In the genomic region with DNA sequence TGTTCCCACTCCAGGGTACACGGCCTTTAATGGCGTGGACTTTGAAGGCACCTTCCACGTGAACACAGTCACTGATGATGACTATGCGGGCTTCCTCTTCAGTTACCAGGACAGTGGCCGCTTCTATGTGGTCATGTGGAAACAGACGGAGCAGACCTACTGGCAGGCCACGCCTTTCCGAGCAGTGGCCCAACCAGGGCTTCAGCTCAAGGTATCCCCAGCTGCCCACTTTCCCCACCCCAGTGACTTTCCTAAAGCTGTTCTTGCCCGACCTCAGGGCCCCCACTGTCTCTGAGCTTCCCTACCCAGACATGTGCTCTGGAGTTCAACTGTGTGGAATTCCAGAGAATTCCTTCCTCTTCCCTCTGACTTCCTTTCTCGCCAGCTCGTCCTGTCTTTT, we compare ENCODE assay signal across 11 mouse cellular contexts. TPM values are rescaled to one million over a fixed set of nuclear protein-coding genes. Genes with fewer than 3 reads are reported as not detected.
DNase-seq lines count a peak whose midpoint lies in the region; ATAC-seq and TF ChIP-seq lines count a peak whose summit lies in the region.
"Had no signal": no experiment of that assay in that cellular context is flagged by ENCODE, and none has a peak within 500 bp of the region (broad histone marks: within the 10 kb centered on the region; RNA-seq: fewer than 3 reads in every experiment).

No protein-coding gene starts in this region.

- no peak for DNase-seq in lung, embryonic 14.5 days
- DNase-seq in lung, adult 2 months: no peak
- DNase-seq in embryonic facial prominence, embryonic 14.5 days (ENCODE audit: low spot score): no peak
- DNase-seq in hindbrain, embryonic 14.5 days (ENCODE audit: low spot score): no peak
- no peak for DNase-seq in adrenal gland, adult 18-20 months (ENCODE audit: low spot score in 2 of 2)
- no peak for DNase-seq in adrenal gland, postnatal 4 days (ENCODE audit: low spot score in 2 of 2)
- DNase-seq in kidney, adult 8-10 months: no peak
- DNase-seq: adrenal gland, postnatal 25 days; cerebellum, adult 2 months had no signal

- peaks cover 12% of the 10 kb centered on the region; the same call in 1 of the 2 replicates for H3K4me1 ChIP-seq in lung, embryonic 14.5 days (ENCODE audit: insufficient read depth)
- peaks cover 4% of the 10 kb centered on the region; the same call in 1 of the 2 replicates for H3K4me1 ChIP-seq in lung, adult 2 months (ENCODE audit: control insufficient read depth, insufficient read depth, low read length)
- H3K4me1 ChIP-seq in embryonic facial prominence, embryonic 14.5 days (ENCODE audit: control insufficient read depth, insufficient read depth, low read length): peaks cover 18% of the 10 kb centered on the region
- H3K4me1 ChIP-seq in hindbrain, embryonic 14.5 days (replicated peaks; ENCODE audit: control insufficient read depth, insufficient read depth, low read length): peaks cover 35% of the 10 kb centered on the region
- H3K4me1 ChIP-seq in neural tube, embryonic 13.5 days (replicated peaks): peaks cover 74% of the 10 kb centered on the region

- WGBS in lung, embryonic 14.5 days: 72% methylated on average over 11 of the region's 11 CpGs
- WGBS in lung, adult 2 months: 61% methylated on average over 11 of the region's 11 CpGs
- 77% methylated on average over 11 of the region's 11 CpGs for WGBS in embryonic facial prominence, embryonic 14.5 days
- 24% methylated on average over 11 of the region's 11 CpGs for WGBS in hindbrain, embryonic 14.5 days
- WGBS in neural tube, embryonic 13.5 days: 32% methylated on average over 11 of the region's 11 CpGs

- peak overlapping the region; percentile 86 for H3K4me2 ChIP-seq in lung, embryonic 14.5 days
- H3K4me2 ChIP-seq in embryonic facial prominence, embryonic 14.5 days (ENCODE audit: low read depth, low read length): 0 out of 2 replicates have a peak overlapping the region, but pooled peaks have one; percentile 67
- peak overlapping the region; percentile 56 for H3K4me2 ChIP-seq in hindbrain, embryonic 14.5 days (replicated peaks)
- peak overlapping the region; percentile 79 for H3K4me2 ChIP-seq in neural tube, embryonic 13.5 days

- TF ChIP-seq CTCF in lung, embryonic 14.5 days (IDR thresholded peaks at IDR 0.05; ENCODE audit: low read depth): no peak
- TF ChIP-seq CTCF in lung, adult 2 months (IDR thresholded peaks at IDR 0.05; ENCODE audit: insufficient read depth, low read length): no peak

- no peaks in the 10 kb centered on the region for H3K27me3 ChIP-seq in lung, embryonic 14.5 days (ENCODE audit: insufficient read depth, low read length)
- H3K27me3 ChIP-seq in embryonic facial prominence, embryonic 14.5 days (replicated peaks; ENCODE audit: control insufficient read depth, insufficient read depth, low read length): no peaks in the 10 kb centered on the region
- no peaks in the 10 kb centered on the region for H3K27me3 ChIP-seq in hindbrain, embryonic 14.5 days (ENCODE audit: control insufficient read depth, insufficient read depth, low read length)
- no peaks in the 10 kb centered on the region for H3K27me3 ChIP-seq in neural tube, embryonic 13.5 days

- no peak for TF ChIP-seq POLR2A in lung, adult 2 months (IDR thresholded peaks at IDR 0.05; ENCODE audit: borderline replicate concordance, extremely low read depth, low read depth, low read length)

- H3K27ac ChIP-seq in lung, embryonic 14.5 days (ENCODE audit: low read depth): no peak overlapping the region
- H3K27ac ChIP-seq in embryonic facial prominence, embryonic 14.5 days (replicated peaks; ENCODE audit: low read depth, low read length): no peak overlapping the region
- H3K27ac ChIP-seq in hindbrain, embryonic 14.5 days: peak overlapping the region; percentile 81
- peak overlapping the region; percentile 92 for H3K27ac ChIP-seq in neural tube, embryonic 13.5 days (replicated peaks)

- H3K9me3 ChIP-seq in lung, embryonic 14.5 days (ENCODE audit: low read depth, low read length): no peaks in the 10 kb centered on the region
- H3K9me3 ChIP-seq in embryonic facial prominence, embryonic 14.5 days (ENCODE audit: control insufficient read depth, low read length): no peaks in the 10 kb centered on the region
- no peaks in the 10 kb centered on the region for H3K9me3 ChIP-seq in hindbrain, embryonic 14.5 days (ENCODE audit: control insufficient read depth, low read length)
- no peaks in the 10 kb centered on the region for H3K9me3 ChIP-seq in neural tube, embryonic 13.5 days

- no peak overlapping the region for H3K4me3 ChIP-seq in lung, embryonic 14.5 days (ENCODE audit: low read depth, low read length)
- H3K4me3 ChIP-seq in lung, adult 2 months (replicated peaks; ENCODE audit: extremely low read depth, low read depth, low read length): no peak overlapping the region
- no peak overlapping the region for H3K4me3 ChIP-seq in embryonic facial prominence, embryonic 14.5 days (ENCODE audit: low read depth, low read length)
- peak overlapping the region; percentile 38 for H3K4me3 ChIP-seq in hindbrain, embryonic 14.5 days (replicated peaks; ENCODE audit: low read length)
- H3K4me3 ChIP-seq in neural tube, embryonic 13.5 days: peak overlapping the region; percentile 50

- H3K9ac ChIP-seq in lung, embryonic 14.5 days: no peak overlapping the region
- no peak overlapping the region for H3K9ac ChIP-seq in embryonic facial prominence, embryonic 14.5 days (ENCODE audit: low read depth, low read length)
- H3K9ac ChIP-seq in hindbrain, embryonic 14.5 days: peak overlapping the region; percentile 66
- H3K9ac ChIP-seq in neural tube, embryonic 13.5 days: peak overlapping the region; percentile 79

- H3K36me3 ChIP-seq in lung, embryonic 14.5 days (ENCODE audit: insufficient read depth): peaks cover 10% of the 10 kb centered on the region; the same call in 1 of the 2 replicates
- peaks cover 20% of the 10 kb centered on the region for H3K36me3 ChIP-seq in embryonic facial prominence, embryonic 14.5 days (ENCODE audit: control insufficient read depth, insufficient read depth, low read length)
- H3K36me3 ChIP-seq in hindbrain, embryonic 14.5 days (replicated peaks; ENCODE audit: control insufficient read depth, insufficient read depth): no peaks in the 10 kb centered on the region; the same call in 1 of the 2 replicates
- H3K36me3 ChIP-seq in neural tube, embryonic 13.5 days: peaks cover 17% of the 10 kb centered on the region

- no peak for ATAC-seq in lung, embryonic 14.5 days (ENCODE audit: insufficient read depth)
- ATAC-seq in embryonic facial prominence, embryonic 14.5 days (ENCODE audit: low read depth): no peak
- ATAC-seq in hindbrain, embryonic 14.5 days (ENCODE audit: low FRiP score): no peak
- ATAC-seq in neural tube, embryonic 13.5 days (ENCODE audit: low read depth): no peak
- ATAC-seq: intestine, embryonic 16.5 days had no signal

RNA-seq across cellular contexts. Expression of gene Mtx1, which starts 2.1 kb away (rescaled TPM):
- 193 and 212 TPM in 2 replicates for polyA plus RNA-seq in lung, embryonic 14.5 days (2014; fragmentation: Nextera tagmentation; extraction: Ambion mirVana)
- 107 and 110 TPM in 2 replicates for polyA plus RNA-seq in lung, adult 2 months (2012; rRNA removed)
- 151 and 163 TPM in 2 replicates for polyA plus RNA-seq in embryonic facial prominence, embryonic 14.5 days (2014; fragmentation: Nextera tagmentation; extraction: Ambion mirVana)
- polyA plus RNA-seq in hindbrain, embryonic 14.5 days (2014; fragmentation: Nextera tagmentation; extraction: Ambion mirVana): 144 and 148 TPM in 2 replicates
- 157 and 170 TPM in 2 replicates for polyA plus RNA-seq in neural tube, embryonic 13.5 days (2015; fragmentation: Nextera tagmentation; extraction: Ambion mirVana)
- 100 to 1,000 TPM; 141 to 148 TPM for total RNA-seq in adrenal gland, adult 18-20 months (2021)
- total RNA-seq in adrenal gland, postnatal 4 days (2021): 100 to 1,000 TPM; 179 to 182 TPM

RNA-seq across cellular contexts. Expression of gene Muc1, which starts 4.1 kb away (rescaled TPM):
- polyA plus RNA-seq in lung, embryonic 14.5 days (2014; fragmentation: Nextera tagmentation; extraction: Ambion mirVana): 43.0 and 50.4 TPM in 2 replicates
- polyA plus RNA-seq in lung, adult 2 months (2012; rRNA removed): 294 and 354 TPM in 2 replicates
- polyA plus RNA-seq in embryonic facial prominence, embryonic 14.5 days (2014; fragmentation: Nextera tagmentation; extraction: Ambion mirVana): 2.0 and 4.1 TPM in 2 replicates
- polyA plus RNA-seq in hindbrain, embryonic 14.5 days (2014; fragmentation: Nextera tagmentation; extraction: Ambion mirVana): 0.47 and 0.52 TPM in 2 replicates
- 1.0 and 1.1 TPM in 2 replicates for polyA plus RNA-seq in neural tube, embryonic 13.5 days (2015; fragmentation: Nextera tagmentation; extraction: Ambion mirVana)
- under 1 TPM; 0.23 to 0.35 TPM for total RNA-seq in adrenal gland, adult 18-20 months (2021)
- total RNA-seq in adrenal gland, postnatal 4 days (2021): 1 to 10 TPM; 1.2 to 8.9 TPM
- total RNA-seq: adrenal gland, postnatal 25 days had no signal

RNA-seq across cellular contexts. Expression of gene Thbs3, which starts 9.8 kb away (rescaled TPM):
- 33.6 and 39.9 TPM in 2 replicates for polyA plus RNA-seq in lung, embryonic 14.5 days (2014; fragmentation: Nextera tagmentation; extraction: Ambion mirVana)
- polyA plus RNA-seq in lung, adult 2 months (2012; rRNA removed): 134 and 139 TPM in 2 replicates
- 51.5 and 52.0 TPM in 2 replicates for polyA plus RNA-seq in embryonic facial prominence, embryonic 14.5 days (2014; fragmentation: Nextera tagmentation; extraction: Ambion mirVana)
- 29.0 and 31.0 TPM in 2 replicates for polyA plus RNA-seq in hindbrain, embryonic 14.5 days (2014; fragmentation: Nextera tagmentation; extraction: Ambion mirVana)
- 45.6 and 52.8 TPM in 2 replicates for polyA plus RNA-seq in neural tube, embryonic 13.5 days (2015; fragmentation: Nextera tagmentation; extraction: Ambion mirVana)
- 10 to 100 TPM in 1 of 2 experiments, 1 to 10 TPM in 1; 7.9 to 14.5 TPM for total RNA-seq in adrenal gland, adult 18-20 months (2021)
- total RNA-seq in adrenal gland, postnatal 4 days (2021): 10 to 100 TPM; 31.1 to 36.7 TPM

RNA-seq across cellular contexts. Expression of gene Krtcap2, which starts 21.0 kb away (rescaled TPM):
- 293 and 312 TPM in 2 replicates for polyA plus RNA-seq in lung, embryonic 14.5 days (2014; fragmentation: Nextera tagmentation; extraction: Ambion mirVana)
- polyA plus RNA-seq in lung, adult 2 months (2012; rRNA removed): 189 and 252 TPM in 2 replicates
- 324 and 349 TPM in 2 replicates for polyA plus RNA-seq in embryonic facial prominence, embryonic 14.5 days (2014; fragmentation: Nextera tagmentation; extraction: Ambion mirVana)
- polyA plus RNA-seq in hindbrain, embryonic 14.5 days (2014; fragmentation: Nextera tagmentation; extraction: Ambion mirVana): 209 and 224 TPM in 2 replicates
- polyA plus RNA-seq in neural tube, embryonic 13.5 days (2015; fragmentation: Nextera tagmentation; extraction: Ambion mirVana): 248 and 258 TPM in 2 replicates
- 100 to 1,000 TPM; 108 to 123 TPM for total RNA-seq in adrenal gland, adult 18-20 months (2021)
- 100 to 1,000 TPM; 120 to 130 TPM for total RNA-seq in adrenal gland, postnatal 4 days (2021)

RNA-seq across cellular contexts. Expression of gene Trim46, which starts 21.3 kb away (rescaled TPM):
- 5.7 and 6.3 TPM in 2 replicates for polyA plus RNA-seq in lung, embryonic 14.5 days (2014; fragmentation: Nextera tagmentation; extraction: Ambion mirVana)
- 11.0 and 11.8 TPM in 2 replicates for polyA plus RNA-seq in lung, adult 2 months (2012; rRNA removed)
- 3.7 and 4.7 TPM in 2 replicates for polyA plus RNA-seq in embryonic facial prominence, embryonic 14.5 days (2014; fragmentation: Nextera tagmentation; extraction: Ambion mirVana)
- 65.8 and 66.5 TPM in 2 replicates for polyA plus RNA-seq in hindbrain, embryonic 14.5 days (2014; fragmentation: Nextera tagmentation; extraction: Ambion mirVana)
- polyA plus RNA-seq in neural tube, embryonic 13.5 days (2015; fragmentation: Nextera tagmentation; extraction: Ambion mirVana): 55.8 and 55.9 TPM in 2 replicates
- total RNA-seq in adrenal gland, adult 18-20 months (2021): 1 to 10 TPM; 1.7 to 2.9 TPM
- 1 to 10 TPM; 3.4 to 4.9 TPM for total RNA-seq in adrenal gland, postnatal 4 days (2021)

Comparison
In these comparisons a context has a peak if more than half of its experiments do, and no peak if none do; other contexts are left out.
1. H3K27ac ChIP-seq: peak in hindbrain, embryonic 14.5 days (single experiment) and neural tube, embryonic 13.5 days (single experiment); none in lung, embryonic 14.5 days (single experiment) and embryonic facial prominence, embryonic 14.5 days (single experiment).
2. H3K4me3 ChIP-seq: peak in hindbrain, embryonic 14.5 days (single experiment) and neural tube, embryonic 13.5 days (single experiment); none in lung, embryonic 14.5 days (single experiment), lung, adult 2 months (single experiment) and embryonic facial prominence, embryonic 14.5 days (single experiment).
3. H3K9ac ChIP-seq: peak in hindbrain, embryonic 14.5 days (single experiment) and neural tube, embryonic 13.5 days (single experiment); none in lung, embryonic 14.5 days (single experiment) and embryonic facial prominence, embryonic 14.5 days (single experiment).
4. Peak in every context shown above with its lines, with median percentiles within 50 percentile points of each other: H3K4me2 ChIP-seq.